Mouse (Mus musculus) urinary bladder, adult 18-20 months (tissue): ENCODE data around the gene Apbb1.
A peak's percentile ranks its signal among the peaks of the same experiment; 100 is the strongest.

Experiments
- DNase-seq, 2 experiments: peaks; one replicate each; pipeline ENCODE4 v3.0.0; 2022; ENCODE audit warnings: low spot score in 2 of 2, mixed read lengths in 2 of 2

Apbb1 gene

DNA sequence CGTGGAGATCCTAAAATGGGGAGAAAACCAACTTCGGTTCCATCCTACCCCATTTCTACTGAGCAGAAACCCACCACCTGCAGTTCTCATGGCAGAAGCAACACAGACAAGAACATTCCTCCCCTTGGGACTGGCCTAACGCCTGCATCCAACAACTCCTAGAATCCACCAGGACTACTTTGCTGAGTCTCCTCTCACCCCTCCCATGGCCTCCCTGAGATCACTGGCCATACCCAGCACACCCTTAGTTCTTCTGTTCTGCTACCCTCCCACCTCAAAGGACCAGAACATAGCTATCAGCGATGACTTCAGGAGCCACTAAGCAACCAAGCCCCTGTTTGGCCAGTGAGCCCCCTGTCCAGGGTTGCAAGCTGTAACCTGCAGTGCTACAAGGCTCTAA is 10.7 kb downstream of the Apbb1 start:
- no peak for DNase-seq

DNA sequence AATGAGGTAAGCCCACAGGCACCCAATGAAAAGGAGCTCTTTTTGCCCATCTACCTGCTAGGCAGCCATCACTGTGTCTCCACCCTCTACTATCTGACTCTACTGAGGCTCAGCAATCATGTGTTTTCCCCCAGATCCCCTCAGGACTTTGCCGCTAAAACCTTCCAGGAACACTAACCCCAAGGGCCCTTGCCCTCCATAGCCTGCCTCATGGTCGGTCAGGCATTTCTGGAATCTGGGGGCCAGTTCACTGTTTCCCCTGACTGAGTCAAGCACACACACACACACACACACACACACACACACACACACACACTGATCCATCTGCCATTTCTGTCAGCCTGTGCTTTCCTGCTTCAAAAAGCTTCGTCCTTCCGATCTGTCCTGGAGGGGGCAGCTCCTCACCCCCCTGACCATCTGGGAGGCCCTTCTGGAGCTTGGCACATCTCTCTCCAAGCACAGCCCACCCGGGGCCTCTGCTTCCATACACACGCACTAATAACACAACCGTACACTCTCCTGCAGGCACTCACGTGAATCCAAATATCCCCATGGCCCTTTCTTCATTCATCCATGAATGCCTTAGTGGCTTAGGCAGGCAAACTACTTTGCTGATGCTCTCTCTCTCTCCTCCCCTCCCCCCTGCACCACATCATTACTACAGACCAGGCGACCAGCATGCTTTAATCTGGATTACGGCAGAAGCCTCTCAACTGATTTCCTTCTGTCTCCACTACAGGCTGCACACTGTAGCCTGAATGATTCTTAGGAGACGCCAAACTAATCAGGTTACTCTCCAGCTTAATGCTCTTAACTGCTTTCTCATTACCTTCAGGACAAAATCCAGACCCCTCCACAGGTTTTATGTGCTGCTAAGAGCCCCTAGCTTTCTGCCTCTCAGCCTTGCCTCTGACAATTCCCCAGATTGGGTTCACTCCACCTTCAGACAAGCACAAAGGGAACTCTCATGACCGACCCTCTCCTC is 11.6 kb downstream of the Apbb1 start:
- DNase-seq: no peak

DNA sequence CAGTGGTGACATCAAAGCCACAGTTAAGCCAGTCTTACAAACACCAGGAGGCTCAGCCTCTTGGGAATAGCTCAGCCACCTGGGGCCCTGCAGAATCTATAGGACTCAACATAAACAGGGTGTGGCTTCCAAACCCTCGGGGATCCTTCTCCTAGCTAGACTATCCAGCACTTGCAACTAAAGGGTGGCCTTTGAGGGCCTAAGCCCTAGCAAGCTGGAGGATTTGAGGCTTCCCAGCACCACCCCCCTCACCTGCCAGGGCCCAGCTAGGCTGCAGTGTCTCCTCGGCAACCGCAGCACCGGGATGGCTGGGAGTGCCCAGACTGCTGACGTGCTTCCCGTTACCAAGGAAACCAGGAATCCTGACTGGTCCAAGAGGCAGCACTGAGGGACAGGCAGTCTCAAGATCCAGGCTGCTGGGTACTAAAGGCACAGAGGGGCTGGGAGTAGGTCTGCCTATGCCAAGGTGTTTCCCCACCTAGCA is 12.4 kb downstream of the Apbb1 start:
- DNase-seq: no peak

DNA sequence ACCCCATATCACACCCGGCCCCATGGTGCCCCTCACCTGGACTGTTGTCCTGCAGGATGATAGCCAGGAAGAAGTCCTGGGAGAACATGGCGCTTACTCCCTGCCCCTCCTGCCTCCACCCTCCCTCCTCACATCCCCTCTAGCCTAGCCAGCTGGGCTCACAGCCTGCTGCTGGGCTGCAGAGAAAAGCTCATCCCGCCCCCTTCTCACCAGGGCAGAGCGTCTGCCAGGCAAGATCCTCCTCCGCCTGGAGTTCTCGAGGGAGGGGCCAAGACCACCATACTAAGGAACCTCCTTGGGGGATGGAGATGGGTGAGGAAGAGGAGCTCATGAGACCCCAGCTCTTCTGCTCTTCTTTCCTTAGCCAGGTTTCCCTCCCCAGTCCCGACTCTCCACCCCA is 12.9 kb downstream of the Apbb1 start:
- no peak for DNase-seq

DNA sequence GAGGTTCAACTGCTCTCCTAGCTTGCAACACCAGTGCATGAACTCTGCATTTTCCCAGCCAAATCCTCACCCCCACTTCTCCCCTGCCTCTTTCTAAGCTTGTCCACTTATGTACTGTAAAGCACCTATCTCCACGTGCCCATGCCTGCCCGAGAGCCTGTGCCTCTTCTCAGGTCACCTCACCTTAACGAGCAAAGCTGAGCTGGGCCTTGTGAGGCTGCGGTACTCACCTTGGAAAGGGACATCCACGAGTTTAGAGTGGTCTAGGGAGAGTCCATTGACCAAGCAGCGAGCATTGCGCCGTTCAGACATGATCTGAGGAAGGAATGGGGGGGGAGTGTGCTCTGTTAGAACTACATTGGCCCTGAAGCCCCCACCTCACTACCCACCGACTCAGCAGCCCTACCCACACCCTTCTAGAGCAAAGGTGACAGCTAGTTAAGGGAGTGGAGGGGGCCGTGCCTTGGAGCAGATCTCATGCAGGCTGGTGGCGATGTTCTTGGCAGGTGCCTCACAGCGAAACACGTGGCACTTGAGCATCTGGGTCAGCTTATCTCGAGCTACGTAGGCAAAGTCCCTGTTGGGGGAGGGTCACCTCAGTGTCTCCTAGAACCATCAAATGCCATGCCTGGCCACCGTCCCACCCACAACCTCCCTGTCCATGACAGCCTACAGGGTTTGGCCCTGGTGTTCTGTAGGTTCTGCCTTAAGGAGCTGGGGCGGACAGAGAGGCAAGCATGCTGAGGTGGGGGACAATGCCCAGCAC is 16.2 kb downstream of the Apbb1 start:
- DNase-seq: no peak

DNA sequence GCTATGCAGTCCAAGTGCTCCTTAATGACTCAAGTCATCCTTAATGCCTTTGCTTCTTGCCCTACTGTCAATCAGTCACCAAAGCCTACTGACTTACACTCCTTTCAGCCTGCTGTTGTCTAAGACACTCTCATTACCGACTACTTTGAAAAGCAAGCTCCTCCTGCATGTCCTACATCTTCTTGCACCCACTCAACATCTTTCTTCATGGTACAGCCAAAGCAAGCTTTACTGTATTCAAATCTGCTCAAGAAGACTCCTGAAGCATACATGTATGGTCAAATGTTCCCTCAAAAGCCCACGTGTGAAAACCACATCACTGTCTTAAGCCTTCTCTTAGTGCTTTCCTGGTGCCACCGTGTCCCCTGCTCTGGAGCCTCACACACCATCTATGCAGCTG is 18.1 kb downstream of the Apbb1 start:
- DNase-seq: no peak

DNA sequence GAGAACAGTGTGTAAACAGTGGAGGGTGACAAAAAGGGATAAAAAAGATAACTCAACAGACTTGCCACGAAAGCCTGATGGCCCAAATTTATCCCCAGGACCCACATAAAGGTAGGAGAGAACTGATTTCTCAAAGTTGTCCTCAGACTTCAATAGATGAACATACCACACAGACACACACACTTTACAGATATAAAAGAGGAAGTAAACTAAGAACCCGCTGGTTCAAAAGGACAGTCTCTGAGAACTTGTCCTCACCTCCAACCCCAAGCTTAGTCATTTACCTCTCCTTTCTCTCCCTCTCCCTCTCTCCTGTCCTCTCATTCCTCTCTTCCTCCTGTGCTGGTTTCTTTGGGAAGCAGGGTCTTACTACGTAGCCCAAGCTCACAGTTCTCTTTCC is 19.1 kb downstream of the Apbb1 start:
- DNase-seq: no peak

DNA sequence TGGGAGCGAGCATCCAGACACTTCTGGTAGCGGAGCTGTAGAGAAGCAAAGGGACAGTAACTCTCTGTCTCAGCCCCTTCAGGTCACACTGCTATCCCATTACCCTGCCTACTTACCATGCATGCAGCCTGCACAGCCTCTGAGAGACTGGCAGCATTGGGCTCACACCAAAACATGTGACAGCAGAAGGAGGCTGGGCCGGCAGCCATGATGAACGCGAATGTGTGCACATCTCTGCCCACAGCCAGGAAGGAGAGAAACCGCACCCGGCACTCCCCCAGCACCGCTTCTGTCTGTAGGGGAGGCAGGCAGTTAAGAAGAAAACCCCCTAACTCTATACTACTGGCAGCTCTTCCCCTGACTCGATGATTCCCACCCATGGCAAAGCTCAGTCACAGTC is 22.4 kb downstream of the Apbb1 start:
- no peak for DNase-seq

DNA sequence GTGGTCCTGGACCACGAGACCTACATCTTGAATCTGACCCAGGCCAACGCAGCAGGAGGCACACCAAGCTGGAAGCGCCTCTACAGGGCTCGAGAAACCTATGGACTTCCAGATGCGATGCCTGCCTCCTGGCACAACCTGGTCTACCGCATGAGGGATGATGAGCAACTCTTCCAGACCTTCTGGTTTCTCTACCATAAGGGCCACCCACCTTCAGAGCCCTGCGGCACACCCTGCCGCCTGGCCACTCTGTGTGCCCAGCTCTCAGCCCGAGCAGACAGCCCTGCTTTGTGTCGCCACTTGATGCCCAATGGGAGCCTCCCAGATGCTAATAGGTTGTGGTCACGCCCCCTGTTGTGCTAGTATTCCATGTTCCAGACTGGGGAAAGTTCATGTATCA is 23.8 kb downstream of the Apbb1 start:
- DNase-seq: no peak

DNA sequence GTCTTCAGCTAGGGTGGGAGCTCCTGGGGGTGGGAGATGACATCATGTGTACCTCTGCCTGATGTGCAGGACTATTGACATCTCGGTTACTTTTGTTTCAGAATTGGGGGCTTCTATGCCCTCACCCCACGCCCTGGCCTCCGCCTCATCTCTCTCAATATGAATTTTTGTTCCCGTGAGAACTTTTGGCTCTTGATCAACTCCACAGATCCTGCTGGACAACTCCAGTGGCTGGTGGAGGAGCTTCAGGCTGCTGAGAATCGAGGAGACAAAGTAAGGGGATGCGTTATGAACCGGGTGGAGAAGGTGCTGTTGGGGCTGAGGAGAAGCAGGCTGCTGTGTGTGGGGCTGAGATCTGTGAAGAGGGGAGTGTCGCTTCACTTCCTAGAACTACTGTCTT is 25.0 kb downstream of the Apbb1 start:
- no peak for DNase-seq

DNA sequence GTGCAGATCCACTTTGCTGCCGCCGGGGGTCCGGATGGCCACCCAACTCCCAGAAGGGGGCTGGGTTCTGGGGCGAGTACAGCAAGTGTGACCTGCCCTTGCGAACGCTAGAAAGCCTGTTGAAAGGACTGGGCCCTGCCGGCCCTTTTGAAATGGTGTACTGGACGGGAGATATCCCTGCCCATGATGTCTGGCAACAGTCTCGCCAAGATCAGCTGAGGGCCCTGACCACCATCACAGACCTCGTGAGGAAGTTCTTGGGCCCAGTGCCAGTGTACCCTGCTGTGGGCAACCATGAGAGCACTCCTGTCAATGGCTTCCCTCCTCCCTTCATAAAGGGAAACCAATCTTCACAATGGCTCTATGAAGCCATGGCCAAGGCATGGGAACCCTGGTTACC is 25.9 kb downstream of the Apbb1 start:
- DNase-seq: no peak

DNA sequence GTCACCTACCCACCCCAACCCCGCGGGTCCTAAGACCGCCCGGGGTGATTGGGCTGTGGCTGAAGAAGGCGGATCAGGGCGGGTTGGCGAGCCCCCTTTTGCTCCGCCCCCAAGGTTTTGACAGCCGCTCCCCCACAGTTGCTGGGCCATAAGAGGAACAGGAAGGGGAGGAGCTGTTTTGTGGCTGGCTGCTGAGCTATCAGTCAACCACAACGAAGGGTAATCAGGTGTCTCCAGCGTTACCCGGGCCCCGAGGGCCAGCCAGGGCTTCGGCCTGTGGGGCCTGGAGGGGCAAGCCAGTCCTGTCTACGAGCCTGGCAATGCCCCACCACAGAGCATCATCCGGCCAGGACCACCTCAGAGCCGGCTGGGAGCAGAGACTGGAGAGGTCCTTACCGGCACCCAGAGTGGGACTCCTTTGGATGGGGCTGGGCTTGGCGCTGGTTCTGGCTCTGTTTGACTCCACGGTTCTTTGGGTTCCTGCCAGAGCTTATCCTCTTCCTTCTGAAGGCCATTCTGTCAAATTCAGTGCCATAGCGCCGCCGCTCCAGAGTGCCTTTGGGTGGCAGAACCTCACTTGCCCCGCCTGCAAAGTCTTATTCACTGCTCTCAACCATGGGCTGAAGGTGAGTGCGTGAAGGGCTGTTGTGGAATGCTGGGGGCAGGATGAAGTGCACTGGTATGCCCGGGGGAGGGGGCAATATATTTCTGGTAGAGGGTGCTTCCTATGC is 27.1 kb downstream of the Apbb1 start, which contains the start of gene Smpd1:
TSS of gene Smpd1 (plus strand) at position 149 of the 731 bp plus-strand sequence.
- peak; percentile 77 to 86 for DNase-seq

DNA sequence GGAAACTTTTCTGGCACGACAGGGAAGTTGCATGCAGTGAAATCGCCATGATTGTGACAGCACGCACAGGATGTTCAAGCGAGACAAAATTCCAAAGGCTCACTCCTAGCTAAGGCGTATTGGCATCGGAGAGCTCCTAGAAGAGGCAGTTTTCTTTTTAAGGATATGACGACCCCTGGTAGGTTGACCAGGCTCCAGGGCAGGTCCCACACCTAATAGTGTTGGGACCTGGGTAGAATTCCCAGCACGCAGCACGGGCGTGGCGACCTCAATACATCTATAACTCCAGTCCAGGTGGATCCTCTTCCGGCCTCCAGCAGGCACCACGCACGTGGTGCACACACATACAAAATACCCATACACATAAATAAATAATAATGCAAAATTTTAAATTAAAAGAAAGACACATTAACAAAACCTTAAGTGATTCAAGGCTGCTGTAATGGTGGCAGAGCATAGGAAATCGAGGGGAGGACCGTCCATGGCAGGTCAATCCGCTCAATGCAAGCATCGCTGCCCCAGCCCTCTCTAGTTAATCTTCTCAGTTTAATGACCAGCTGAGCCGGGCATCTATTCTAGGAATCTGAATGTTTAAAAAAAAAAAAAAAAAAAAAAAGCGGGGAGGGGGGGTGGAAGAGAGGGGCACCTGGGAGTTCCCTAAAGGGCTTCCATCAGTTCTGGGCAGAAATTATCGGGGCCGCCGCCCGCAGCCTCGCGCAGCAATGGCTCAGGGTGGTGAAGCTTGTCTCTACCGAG is 27.8 kb downstream of the Apbb1 start:
- no peak for DNase-seq

DNA sequence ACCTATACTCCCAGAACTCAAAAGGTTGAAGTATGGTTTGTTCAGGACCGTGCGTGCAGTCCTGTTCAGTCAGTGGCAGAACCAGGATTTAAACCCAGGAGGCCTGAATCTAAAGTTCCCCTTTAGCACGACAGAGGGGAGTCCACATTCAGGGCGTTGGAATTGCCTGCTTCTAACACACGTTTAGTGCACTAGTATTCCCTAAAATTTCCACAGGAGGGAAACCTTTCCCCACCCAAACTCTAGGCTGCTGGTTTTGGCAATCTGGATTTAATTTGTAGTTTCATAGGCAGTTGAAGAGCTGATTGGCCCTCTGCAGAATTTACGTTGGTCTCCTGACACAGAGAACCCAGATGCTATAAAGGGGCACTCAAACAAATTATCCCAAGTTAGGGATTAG is 32.4 kb downstream of the Apbb1 start:
- DNase-seq: no peak

DNA sequence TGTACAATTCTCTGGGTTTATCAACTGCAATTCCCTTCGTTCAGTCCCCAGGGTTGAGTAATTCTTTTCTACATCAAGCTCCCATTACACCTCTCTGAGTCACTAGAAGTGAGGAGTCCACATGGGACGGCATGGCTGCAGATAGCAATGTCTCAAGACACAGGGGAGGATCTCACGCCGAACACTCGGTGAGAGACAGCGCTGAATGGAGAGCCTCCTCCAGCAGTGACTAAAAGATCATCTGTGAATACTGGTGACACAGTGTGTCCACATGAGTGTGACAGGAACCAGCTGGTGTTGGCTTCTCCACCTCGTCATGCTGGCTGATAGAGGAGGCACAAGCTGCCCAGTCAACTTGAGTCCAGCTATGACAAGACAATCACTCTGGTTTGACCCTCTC is 33.5 kb downstream of the Apbb1 start:
- DNase-seq: no peak

DNA sequence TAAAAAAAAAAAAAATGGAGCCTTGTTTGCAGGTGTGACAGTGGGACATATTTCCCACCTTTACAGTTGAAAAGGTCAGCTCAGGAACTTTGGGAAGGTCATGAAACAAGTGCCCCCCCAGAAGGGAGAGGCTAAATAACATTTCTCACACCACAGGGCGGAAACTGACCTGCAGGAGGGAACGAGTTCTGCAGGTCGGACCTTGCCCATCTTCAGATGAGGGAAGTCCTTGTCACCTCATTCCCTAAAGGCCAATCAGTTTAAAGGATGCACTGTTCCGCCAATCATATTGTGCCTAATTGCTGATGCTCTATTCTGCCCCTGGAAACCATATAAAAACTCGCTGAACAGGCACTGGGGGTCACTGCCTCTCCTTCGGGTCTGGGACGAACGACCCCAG is 35.5 kb downstream of the Apbb1 start:
- no peak for DNase-seq

DNA sequence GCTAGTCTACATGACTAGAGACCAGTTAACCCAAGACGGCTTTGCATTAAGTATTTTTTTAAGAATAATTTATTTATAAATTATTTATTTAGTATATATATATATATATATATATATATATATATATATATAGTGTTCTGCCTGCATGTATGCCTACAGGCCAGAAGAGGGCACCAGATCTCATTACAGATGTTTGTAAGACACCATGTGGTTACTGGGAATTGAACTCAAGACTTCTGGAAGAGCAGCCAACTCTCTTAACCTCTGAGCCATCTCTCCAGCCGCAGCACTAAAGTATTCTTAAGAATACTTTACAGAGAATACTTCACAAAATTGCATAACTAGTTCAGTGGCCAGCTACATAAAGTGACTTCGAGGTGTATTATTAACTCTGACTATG is 47.3 kb downstream of the Apbb1 start:
- no peak for DNase-seq

DNA sequence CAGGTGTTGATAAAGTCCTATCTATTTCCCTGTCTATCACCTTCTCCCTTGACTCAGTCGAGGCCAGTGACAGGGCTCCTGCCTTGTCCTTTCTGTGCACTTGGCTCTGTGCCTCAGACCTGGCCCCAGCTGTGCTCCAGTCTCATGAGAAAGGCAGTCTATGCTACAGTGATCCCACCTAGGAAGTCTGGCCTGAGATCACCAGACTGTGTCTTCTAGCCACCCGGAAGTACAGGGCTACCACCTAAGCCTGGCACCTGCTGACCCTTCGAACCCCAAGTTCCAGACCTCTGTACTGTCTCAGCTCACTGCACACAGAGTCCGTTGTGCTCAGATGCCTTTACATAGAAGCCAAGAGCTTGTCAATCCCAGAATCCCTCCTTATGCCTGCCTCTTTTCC is 53.4 kb downstream of the Apbb1 start:
- no peak for DNase-seq

DNA sequence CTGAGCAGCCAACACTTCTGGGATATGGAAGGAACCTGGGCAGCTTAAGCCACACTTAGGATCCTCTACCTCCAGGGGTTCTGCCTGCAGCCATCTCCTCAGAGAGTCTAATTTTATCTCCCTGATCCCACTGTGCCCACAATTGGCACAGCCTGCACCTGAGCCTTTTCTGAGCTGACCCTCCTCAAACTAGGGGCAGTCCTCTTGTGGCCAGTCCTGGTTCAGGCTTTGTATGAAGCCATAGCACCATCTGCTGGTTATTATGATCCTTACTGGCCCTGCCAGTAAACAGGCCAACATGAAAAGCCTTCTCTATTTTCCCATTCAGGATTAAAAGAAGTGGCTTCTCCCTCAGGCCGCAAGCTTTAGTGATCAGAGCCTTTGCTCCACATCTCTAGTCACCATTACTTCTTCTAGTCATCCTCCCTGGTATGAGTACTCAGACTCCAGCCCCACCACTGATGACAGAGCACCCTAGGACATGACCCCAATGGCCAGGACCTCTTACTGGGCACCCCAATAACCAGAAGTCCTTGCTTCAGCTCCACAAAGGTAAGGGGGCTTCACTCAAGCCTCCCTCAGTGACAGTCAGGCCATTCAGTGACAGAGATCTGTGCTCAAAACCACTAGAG is 54.0 kb downstream of the Apbb1 start:
- peak in 1 of 2 experiments; percentile 8 for DNase-seq

DNA sequence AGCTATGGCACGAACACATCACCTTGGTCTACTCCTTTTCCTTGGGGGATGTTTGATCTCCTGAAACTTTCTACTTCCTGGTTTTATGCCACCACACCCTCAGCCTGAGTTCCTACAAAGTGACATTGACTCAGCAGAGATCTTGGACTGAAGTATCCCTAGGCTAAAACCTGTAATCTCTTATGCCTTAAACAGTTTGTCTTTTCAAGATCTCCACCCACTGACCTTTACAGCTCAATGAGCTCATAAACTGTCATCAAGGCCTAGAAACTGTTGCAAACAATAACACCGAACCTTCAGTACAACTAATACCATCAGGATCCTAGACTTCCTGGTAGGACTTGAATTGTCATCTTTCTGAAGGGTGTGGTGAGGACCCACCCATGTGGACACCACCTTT is 57.2 kb downstream of the Apbb1 start:
- DNase-seq: no peak

DNA sequence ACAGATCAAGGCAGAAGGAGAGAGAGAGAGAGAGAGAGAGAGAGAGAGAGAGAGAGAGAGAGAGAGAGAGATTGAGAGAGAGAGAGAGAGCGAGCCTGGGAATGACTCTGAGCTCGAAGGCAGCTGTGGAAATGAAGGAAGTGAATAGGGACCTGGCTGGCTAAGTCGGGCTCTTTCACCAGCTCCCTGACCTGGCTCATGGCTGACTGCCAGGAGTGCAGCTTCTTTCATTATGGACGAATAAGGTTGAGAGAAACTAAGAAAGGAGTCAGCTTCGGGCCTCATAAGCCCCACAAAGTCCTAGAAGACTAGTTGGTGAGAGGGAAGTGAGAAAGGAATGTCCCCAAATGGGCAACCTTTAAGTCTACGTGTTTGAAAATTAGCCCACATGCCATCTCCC is 61.3 kb downstream of the Apbb1 start:
- no peak for DNase-seq
